Mouse (Mus musculus) lung, embryonic 16.5 days (tissue): Measurements from ENCODE around the gene Foxj3. TPM values are rescaled to one million over a fixed set of nuclear protein-coding genes. Genes with fewer than 3 reads are reported as not detected.

Experiments used
- ATAC-seq: fragments of 200-750 bp; cut with Nextera tagmentation; 2 replicates; pipeline ENCODE4 v1.8.0; 2017; ENCODE audit warnings: low read depth, mild to moderate bottlenecking, moderate library complexity
- H3K27ac ChIP-seq: fragments of 300-500 bp; sonication (generic); 2 replicates; pipeline ENCODE4 v1.5.1; 2014; ENCODE audit warnings: mild to moderate bottlenecking, control low read depth, low read length
- H3K27me3 ChIP-seq: fragments of 300-500 bp; sonication (generic); 2 replicates; pipeline ENCODE4 v1.6.1; 2014; ENCODE audit warnings: low read depth, low read length, mixed read lengths; ENCODE audit not compliant: control insufficient read depth, insufficient read depth
- H3K36me3 ChIP-seq: fragments of 300-500 bp; sonication (generic); 2 replicates; pipeline ENCODE4 v1.6.1; 2014; ENCODE audit warnings: low read length; ENCODE audit not compliant: control insufficient read depth, insufficient read depth
- H3K4me1 ChIP-seq: fragments of 300-500 bp; sonication (generic); replicated peaks from 2 replicates; pipeline ENCODE4 v1.6.1; 2014; ENCODE audit warnings: low read length, mixed read lengths; ENCODE audit not compliant: control insufficient read depth, insufficient read depth
- H3K4me2 ChIP-seq: fragments of 300-500 bp; sonication (generic); 2 replicates; pipeline ENCODE4 v1.6.1; 2014; ENCODE audit warnings: low read depth, low read length, control low read depth
- H3K4me3 ChIP-seq: fragments of 300-500 bp; sonication (generic); 2 replicates; pipeline ENCODE4 v1.5.1; 2014; ENCODE audit warnings: mild to moderate bottlenecking, low read length, control low read depth
- H3K9ac ChIP-seq: fragments of 300-500 bp; sonication (generic); 2 replicates; pipeline ENCODE4 v1.6.1; 2014; ENCODE audit warnings: low read length, control low read depth
- H3K9me3 ChIP-seq: fragments of 300-500 bp; sonication (generic); 2 replicates; pipeline ENCODE4 v1.6.1; 2016; ENCODE audit warnings: low read length; ENCODE audit not compliant: control insufficient read depth
- WGBS: fragments of 180-500 bp; shearing (Covaris S2); extraction: QIAGEN DNeasy Blood & Tissue Kit; methylation state at CpG from one replicate; pipeline ENCODE4 v1.1.7; 2014; 5-methylcytosine and 5-hydroxymethylcytosine counted together
- polyA plus RNA-seq: library from polyadenylated mRNA; unstranded; fragments of >200 nt; fragmentation: Nextera tagmentation; extraction: Ambion mirVana; gene quantifications from 2 replicates; pipeline ENCODE4 v1.2.1, GENCODE M21; 2015

Gene Foxj3
- polyA plus RNA-seq, 1 experiment from 2014 or later = 24.1 TPM

DNA sequence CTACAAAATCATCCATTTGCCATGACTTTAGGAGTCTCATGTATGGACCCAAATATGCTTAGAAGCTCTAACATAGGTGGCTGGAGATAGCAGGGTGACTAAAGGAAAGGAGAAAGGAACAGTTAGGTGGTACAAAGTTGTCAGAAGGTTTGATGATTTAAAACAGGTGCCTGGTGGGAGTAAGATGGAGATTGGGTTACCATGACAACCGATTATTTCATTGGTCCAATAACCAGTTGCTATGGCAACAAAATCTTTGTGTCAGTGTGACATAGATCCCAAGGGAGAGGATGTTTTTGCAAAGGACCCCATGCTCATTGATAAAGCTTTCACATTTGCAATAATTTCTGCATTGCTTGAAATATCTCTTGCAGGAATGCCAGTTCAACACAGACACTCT is 12.8 kb upstream of the Foxj3 start:
- WGBS = 80% methylated on average over 1 of the region's 1 CpGs
- H3K9me3 ChIP-seq = no peaks in the 10 kb centered on the region
- H3K27me3 ChIP-seq = no peaks in the 10 kb centered on the region
- no peak for ATAC-seq
- no peak overlapping the region for H3K4me2 ChIP-seq
- no peak overlapping the region for H3K27ac ChIP-seq
- H3K4me1 ChIP-seq = no peaks in the 10 kb centered on the region
- no peak overlapping the region for H3K4me3 ChIP-seq
- no peak overlapping the region for H3K9ac ChIP-seq
- no peaks in the 10 kb centered on the region for H3K36me3 ChIP-seq

DNA sequence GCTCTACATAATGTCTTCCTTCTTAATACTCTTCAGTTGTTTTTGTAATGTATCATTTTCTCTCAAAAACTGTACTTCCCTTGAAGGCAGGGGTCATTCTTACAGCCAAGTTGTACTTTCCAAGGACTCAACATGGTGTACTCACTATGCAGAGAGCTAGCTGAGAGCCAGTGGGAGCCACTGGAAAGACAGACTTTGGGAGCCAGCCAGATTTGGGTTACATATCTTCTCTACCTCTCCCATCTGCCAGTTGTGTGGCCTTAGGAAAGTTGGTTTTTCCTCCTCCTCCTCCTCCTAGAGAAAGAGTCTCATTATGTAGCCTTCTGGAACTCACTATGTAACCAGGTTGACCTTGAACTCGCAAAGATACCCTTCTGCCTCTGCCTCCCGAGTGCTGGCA is 12.3 kb upstream of the Foxj3 start:
- H3K9me3 ChIP-seq = no peaks in the 10 kb centered on the region
- H3K4me3 ChIP-seq = no peak overlapping the region
- H3K4me2 ChIP-seq = no peak overlapping the region
- H3K9ac ChIP-seq = no peak overlapping the region
- H3K27me3 ChIP-seq = no peaks in the 10 kb centered on the region
- no peaks in the 10 kb centered on the region for H3K4me1 ChIP-seq
- WGBS = 79% methylated on average over 2 of the region's 2 CpGs
- ATAC-seq = no peak
- no peak overlapping the region for H3K27ac ChIP-seq
- no peaks in the 10 kb centered on the region for H3K36me3 ChIP-seq

DNA sequence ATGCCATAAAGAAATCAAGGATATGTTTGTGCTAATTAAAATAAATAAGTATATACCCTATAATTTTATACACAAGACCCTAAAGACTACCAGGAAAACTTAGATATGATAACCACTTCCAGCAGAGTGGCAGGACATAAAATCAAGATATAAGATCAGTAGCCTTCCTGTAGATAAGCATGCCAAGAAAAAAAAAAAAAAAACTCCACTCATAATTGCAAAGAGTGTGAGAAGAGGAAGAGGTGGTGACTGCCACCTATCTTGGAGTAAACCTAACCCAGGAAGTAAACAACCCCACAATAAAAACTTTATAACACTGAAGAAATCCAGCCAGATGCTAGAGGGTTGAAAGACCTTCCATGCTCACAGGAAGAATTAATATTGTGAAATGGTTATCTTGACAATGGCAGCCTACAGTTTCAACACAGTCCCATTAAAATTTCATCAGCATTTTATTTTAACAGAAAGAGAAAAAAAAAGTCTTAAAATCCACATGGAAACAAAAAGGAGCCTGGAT is 10.4 kb upstream of the Foxj3 start:
- Histone ChIP-seq H3K9ac (no peak overlapping the region), H3K4me3 (no peak overlapping the region), H3K27ac (no peak overlapping the region), H3K4me2 (no peak overlapping the region), H3K36me3 (no peaks in the 10 kb centered on the region), H3K4me1 (no peaks in the 10 kb centered on the region), H3K27me3 (no peaks in the 10 kb centered on the region), H3K9me3 (no peaks in the 10 kb centered on the region)
- ATAC-seq = no peak

DNA sequence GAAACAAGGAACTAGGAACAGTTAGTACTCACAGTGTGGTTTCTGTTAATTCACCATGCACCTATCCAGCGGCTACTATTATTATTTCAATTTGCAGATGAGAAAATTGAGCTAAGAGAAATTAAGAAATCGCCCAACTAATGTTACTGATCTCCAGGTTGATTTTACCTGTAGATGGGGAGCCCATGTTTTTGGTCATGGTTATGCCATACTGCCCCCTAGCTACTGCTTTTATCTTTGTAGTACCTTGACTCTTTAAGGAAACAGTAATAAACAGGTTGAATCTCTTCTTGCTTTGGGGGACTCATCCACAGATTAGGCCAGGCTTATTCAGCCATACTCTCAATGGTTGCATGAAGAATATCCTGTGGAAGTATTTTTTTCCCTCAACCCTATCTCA is 5.0 kb upstream of the Foxj3 start:
- no peak overlapping the region for H3K4me2 ChIP-seq
- H3K27ac ChIP-seq = no peak overlapping the region
- H3K4me1 ChIP-seq = peaks cover 8% of the 10 kb centered on the region; the same call in 1 of the 2 replicates
- H3K9ac ChIP-seq = no peak overlapping the region
- H3K27me3 ChIP-seq = no peaks in the 10 kb centered on the region
- WGBS = 76% methylated on average over 2 of the region's 2 CpGs
- no peaks in the 10 kb centered on the region for H3K9me3 ChIP-seq
- H3K36me3 ChIP-seq = no peaks in the 10 kb centered on the region
- H3K4me3 ChIP-seq = no peak overlapping the region
- no peak for ATAC-seq

DNA sequence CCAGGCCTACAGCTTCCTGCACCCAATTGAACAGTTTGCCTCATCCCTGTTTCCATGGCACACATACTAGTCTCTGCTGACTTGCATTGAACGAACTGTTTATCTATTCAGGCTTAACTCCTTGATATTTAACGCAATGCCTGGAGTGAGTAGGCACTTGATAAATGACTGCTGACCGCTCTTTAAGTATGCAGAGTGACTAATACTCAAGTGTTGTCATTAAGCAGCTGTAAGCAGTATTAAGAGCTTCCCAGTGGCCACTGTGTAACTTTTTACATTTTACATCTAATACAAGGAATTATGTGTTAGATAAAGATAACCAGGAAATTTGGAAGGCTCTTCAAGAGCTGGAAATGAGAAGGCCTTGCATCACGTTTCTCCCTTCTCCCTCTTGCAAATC is 1.7 kb upstream of the Foxj3 start:
- Histone ChIP-seq H3K4me1 (peaks cover 12% of the 10 kb centered on the region; the same call in 1 of the 2 replicates), H3K4me2 (no peak overlapping the region), H3K9ac (peak overlapping the region; percentile 23; the same call in 1 of the 2 replicates), H3K27ac (0 out of 2 replicates have a peak overlapping the region, but pooled peaks have one; percentile 9), H3K4me3 (no peak overlapping the region), H3K27me3 (no peaks in the 10 kb centered on the region), H3K36me3 (no peaks in the 10 kb centered on the region), H3K9me3 (no peaks in the 10 kb centered on the region)
- 13% methylated on average over 4 of the region's 4 CpGs for WGBS
- no peak for ATAC-seq

DNA sequence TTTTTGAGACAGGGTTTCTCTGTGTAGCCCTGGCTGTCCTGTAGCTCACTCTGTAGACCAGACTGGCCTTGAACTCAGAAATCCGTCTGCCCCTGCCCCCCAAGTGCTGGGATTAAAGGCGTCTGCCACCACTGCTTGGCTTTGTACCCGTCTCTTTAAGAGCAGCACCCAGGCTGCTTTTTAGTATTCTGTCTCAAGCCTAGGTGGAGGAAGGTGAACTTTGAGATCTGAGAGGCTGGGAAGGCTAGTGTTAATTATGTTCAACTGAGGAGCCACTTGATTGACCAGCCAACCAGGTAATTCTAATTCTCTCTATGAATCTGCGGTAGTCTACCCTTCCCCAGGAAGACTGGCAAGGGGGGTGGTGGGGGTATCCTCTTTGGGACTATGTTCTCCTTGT is 632 bp downstream of the Foxj3 start:
- H3K27me3 ChIP-seq = no peaks in the 10 kb centered on the region
- peaks cover 21% of the 10 kb centered on the region for H3K4me1 ChIP-seq
- ATAC-seq = no peak
- WGBS = 76% methylated on average over 4 of the region's 4 CpGs
- no peak overlapping the region for H3K27ac ChIP-seq
- H3K4me3 ChIP-seq = no peak overlapping the region
- no peaks in the 10 kb centered on the region for H3K9me3 ChIP-seq
- H3K36me3 ChIP-seq = no peaks in the 10 kb centered on the region
- H3K9ac ChIP-seq = no peak overlapping the region
- no peak overlapping the region for H3K4me2 ChIP-seq

DNA sequence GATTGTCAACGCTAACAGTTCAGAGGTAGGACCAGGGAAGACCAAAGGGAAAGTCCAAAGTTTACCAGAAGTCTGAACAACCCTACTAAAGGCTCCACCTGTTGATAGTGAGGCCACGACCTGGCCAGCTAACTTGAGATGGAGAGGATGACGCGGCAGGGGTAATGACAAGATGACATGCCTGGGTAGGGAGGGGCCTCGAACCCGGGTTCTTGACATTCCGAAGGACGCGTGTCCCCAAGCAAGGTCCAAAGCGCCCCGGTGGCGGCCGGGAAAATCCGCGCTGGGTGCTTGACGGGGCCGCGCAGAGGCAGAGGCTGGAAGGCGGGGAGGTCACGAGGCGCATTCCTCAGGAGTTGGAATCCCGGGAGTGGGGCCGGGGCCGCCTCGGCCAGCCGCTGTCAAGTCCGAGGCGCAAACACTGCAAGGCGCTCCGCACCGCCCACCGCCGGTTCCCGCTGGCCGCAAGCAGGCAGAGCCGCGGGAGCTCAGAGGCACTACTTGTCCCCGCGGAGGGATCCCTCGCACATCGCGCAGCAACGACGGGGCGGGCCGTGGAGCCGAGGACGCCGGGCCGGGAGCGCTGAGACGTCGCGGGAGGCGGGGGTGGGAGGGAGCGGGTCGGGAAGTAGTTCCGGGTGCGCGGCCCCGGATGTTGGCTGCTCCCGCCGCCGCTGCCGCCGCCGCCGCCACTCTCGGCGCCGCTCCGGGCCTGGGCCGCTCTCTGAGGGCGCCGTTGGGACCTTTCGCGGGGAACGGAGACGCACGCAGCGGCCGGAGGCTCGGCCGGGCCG is 2.4 kb downstream of the Foxj3 start, which contains the start of gene Frg2f1:
Frg2f1 (minus strand) TSS at position 499 of the 794 bp plus-strand sequence.
- Histone ChIP-seq H3K9ac (peak within 1 kb of the TSS; percentile 83), H3K4me3 (peak within 1 kb of the TSS; percentile 94), H3K9me3 (no peaks in the 10 kb centered on the region), H3K27me3 (no peaks in the 10 kb centered on the region), H3K27ac (peak within 1 kb of the TSS; percentile 98), H3K4me2 (peak within 1 kb of the TSS; percentile 81), H3K4me1 (peaks cover 21% of the 10 kb centered on the region), H3K36me3 (no peaks in the 10 kb centered on the region)
- ATAC-seq = peak; percentile 95
- WGBS = under 1% methylated on average over 75 of the region's 85 CpGs

DNA sequence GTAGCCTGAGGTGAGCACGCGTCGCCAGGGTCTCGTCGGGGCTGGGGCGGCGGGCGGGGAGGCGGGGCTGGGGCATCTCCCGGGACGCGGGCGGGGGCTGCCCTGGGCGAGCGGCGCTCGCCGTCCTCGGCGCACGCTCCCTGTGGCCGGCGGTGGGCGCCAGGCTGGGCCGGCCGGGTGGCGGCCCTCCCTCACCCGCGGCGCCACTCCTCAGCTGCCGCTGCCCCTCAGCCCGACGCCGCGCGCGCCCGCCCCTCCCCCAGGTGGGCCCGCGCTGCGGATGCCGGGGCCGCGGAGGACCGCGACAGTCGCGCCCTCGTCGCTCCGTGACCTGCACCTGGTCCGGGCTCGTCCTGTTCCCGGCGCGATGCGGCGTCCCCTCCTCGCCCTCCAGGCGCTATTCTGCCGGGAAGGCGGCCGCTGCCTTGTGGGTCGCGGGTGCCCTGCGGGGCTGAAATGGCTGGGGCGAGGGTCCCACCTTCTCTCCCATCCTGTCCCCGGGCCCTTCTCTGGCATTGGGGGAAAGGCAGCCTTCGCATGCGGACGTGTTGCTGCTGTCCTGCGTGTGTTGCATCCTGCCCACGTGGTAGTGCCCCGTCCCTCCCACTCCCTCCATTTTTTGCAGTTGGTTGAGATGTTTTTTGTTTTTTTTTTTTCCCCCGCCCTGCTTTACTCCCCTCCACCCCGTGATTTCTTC is 3.2 kb downstream of the Foxj3 start:
- 1% methylated on average over 27 of the region's 76 CpGs for WGBS
- peak overlapping the region; percentile 94 for H3K4me3 ChIP-seq
- peak; percentile 75 for ATAC-seq

DNA sequence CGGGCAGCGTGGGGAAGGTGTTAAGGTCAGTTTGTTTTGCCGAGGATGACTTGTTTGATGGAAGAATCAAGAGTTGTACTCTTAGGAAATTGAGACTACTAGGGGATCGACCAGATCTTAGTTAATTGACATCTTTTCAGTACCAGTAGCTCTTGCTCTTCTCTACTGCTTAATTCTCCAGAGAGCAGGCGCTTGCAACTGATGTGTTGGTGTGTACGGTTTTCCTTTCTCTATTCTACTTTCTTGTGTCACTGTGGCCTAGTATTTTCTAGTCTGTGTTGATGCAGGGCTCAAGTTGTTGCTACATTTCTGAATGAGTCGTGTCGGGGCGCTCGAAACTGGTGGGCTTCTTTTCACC is 3.7 kb downstream of the Foxj3 start:
- H3K36me3 ChIP-seq = no peaks in the 10 kb centered on the region
- peaks cover 16% of the 10 kb centered on the region for H3K4me1 ChIP-seq
- peak overlapping the region; percentile 80 for H3K4me2 ChIP-seq
- H3K9ac ChIP-seq = peak overlapping the region; percentile 83
- no peaks in the 10 kb centered on the region for H3K27me3 ChIP-seq
- WGBS = 2% methylated on average over 10 of the region's 10 CpGs
- peak overlapping the region; percentile 94 for H3K4me3 ChIP-seq
- no peak for ATAC-seq
- H3K27ac ChIP-seq = peak overlapping the region; percentile 98
- H3K9me3 ChIP-seq = no peaks in the 10 kb centered on the region

More for the DNA sequence above, 3.2 kb downstream of the Foxj3 start:
- Histone ChIP-seq H3K9me3 (no peaks in the 10 kb centered on the region), H3K27me3 (no peaks in the 10 kb centered on the region), H3K27ac (peak overlapping the region; percentile 98), H3K4me2 (peak overlapping the region; percentile 80), H3K9ac (peak overlapping the region; percentile 83), H3K4me1 (peaks cover 21% of the 10 kb centered on the region), H3K36me3 (no peaks in the 10 kb centered on the region)
